Mouse (Mus musculus): ENCODE data around the gene Trim63.

DNA sequence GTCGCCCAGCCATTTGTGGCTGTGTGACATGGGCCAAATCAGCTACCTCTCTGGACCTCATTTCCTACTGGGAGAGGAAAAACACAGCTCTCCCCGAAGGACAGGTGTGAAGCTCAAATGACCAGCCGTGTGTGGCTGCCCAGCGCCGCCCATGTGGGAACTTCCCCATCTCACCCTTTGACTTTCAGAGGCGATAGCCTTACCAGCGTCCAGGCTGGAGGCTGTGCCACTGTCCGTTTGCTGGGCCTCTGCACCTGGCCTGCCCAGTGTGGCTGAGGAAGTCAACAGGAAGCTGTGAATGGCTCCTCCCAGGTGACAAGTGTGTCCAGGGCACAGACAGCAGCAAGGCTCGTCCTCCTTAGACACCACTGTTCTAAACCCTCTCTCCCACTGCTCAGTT is 3.1 kb upstream of the Trim63 start:
- TF ChIP-seq CTCF (IDR thresholded peaks at IDR 0.05; ENCODE audit: extremely low read depth, insufficient read depth, low read length) (no peak), POLR2A (IDR thresholded peaks at IDR 0.05; ENCODE audit: extremely low read depth, insufficient read depth, low read length) (no peak)

Data from cortical plate, adult 2 months (tissue).